Mouse (Mus musculus): ENCODE measurements at regions not wholly inside any gene's neighbourhood (a gene's known extent, or its start where the extent isn't known, plus 50 kb on each side); places are given as distances from the start of the nearest gene placed in this dataset.

DNA sequence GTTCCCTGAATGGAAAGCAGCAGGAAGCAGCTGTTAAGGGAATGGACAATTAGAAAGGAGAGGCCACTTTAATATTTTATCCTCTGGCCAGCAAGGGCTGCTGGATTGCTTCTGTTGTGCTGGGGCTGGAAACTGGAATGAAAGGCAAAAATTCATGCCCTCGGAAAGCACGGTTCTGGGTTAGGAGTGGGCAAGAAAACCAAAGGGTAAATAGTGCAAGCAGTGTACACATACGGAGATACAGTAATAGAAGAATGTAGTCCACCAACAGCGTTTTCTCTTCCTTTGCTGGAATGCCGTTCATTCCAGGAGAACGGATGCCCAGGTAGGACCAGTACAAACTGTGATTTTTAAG is 50.8 kb upstream of the Zfr start:
- 63% methylated on average over 6 of the region's 6 CpGs for WGBS
- ATAC-seq (replicated peaks), result no peak
- peaks cover 8% of the 10 kb centered on the region; the same call in 1 of the 2 replicates for H3K4me1 ChIP-seq
- peak overlapping the region; percentile 60 for H3K27ac ChIP-seq (replicated peaks)
- H3K4me3 ChIP-seq, result no peak overlapping the region
- H3K4me2 ChIP-seq (replicated peaks), result no peak overlapping the region
- H3K9me3 ChIP-seq, result no peaks in the 10 kb centered on the region
- no peaks in the 10 kb centered on the region for H3K27me3 ChIP-seq
- H3K36me3 ChIP-seq, result no peaks in the 10 kb centered on the region
- H3K9ac ChIP-seq (replicated peaks), result no peak overlapping the region

- Histone ChIP-seq H3K27ac (replicated peaks) (peak overlapping the region; percentile 60), H3K27me3 (no peaks in the 10 kb centered on the region), H3K4me2 (replicated peaks) (no peak overlapping the region), H3K4me3 (no peak overlapping the region), H3K9ac (replicated peaks) (no peak overlapping the region), H3K9me3 (no peaks in the 10 kb centered on the region), H3K4me1 (peaks cover 8% of the 10 kb centered on the region; the same call in 1 of the 2 replicates), H3K36me3 (no peaks in the 10 kb centered on the region)
- 33% methylated on average over 14 of the region's 14 CpGs for WGBS
- peak; percentile 83 for ATAC-seq (replicated peaks)
These were observed 51.3 kb upstream of the Zfr start for GRCm38 (mm10) chr15:12066176-12066856.

DNA sequence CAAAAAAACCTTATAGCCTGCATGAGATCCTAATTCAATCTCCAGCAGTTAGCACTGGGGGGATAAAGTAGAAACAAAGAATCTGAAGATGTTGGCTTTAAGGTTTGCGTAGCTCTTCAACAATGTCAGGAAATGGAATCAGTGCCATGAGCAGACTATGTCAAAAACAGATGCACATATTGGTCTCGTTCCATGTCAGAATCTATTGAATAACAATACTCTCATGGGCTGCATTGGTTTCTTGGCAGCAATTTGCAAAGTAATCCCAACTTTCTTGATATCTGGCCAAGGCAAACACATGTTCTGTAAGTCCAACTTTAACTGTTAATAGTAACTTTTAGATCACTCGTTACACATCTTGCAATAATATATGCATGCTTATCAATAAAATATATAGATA is 58.1 kb upstream of the Sub1 start:
- H3K27ac ChIP-seq (replicated peaks), result no peak overlapping the region
- H3K9ac ChIP-seq (replicated peaks), result no peak overlapping the region
- H3K4me2 ChIP-seq (replicated peaks), result no peak overlapping the region
- no peaks in the 10 kb centered on the region for H3K36me3 ChIP-seq
- no peaks in the 10 kb centered on the region for H3K4me1 ChIP-seq
- WGBS, result 84% methylated on average over 3 of the region's 3 CpGs
- no peak overlapping the region for H3K4me3 ChIP-seq
- H3K27me3 ChIP-seq, result no peaks in the 10 kb centered on the region
- ATAC-seq (replicated peaks), result no peak
- no peaks in the 10 kb centered on the region for H3K9me3 ChIP-seq

DNA sequence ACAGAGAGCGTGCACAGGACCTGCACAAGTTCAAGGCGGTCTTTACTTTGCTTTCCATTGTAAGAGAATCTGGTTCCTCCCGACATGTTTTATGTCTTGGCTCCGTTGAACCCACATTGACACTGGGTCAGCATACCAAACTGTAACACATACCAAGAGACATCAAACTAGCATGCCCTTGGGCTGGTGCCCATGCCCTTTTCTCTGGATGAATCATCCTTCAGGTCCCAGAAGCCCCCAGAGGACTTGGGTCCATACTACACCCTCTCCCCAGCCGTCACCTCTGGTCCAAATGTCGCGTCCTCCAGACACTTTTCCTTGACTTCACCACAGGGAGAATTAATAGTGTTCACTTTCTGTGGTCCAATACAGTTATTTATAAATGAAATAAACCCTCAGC is 56.8 kb upstream of the Sub1 start:
- Histone ChIP-seq H3K27me3 (no peaks in the 10 kb centered on the region), H3K4me2 (replicated peaks) (no peak overlapping the region), H3K9me3 (no peaks in the 10 kb centered on the region), H3K27ac (replicated peaks) (no peak overlapping the region), H3K4me3 (no peak overlapping the region), H3K4me1 (no peaks in the 10 kb centered on the region), H3K9ac (replicated peaks) (no peak overlapping the region), H3K36me3 (no peaks in the 10 kb centered on the region)
- WGBS, result 92% methylated on average over 7 of the region's 7 CpGs
- no peak for ATAC-seq (replicated peaks)

DNA sequence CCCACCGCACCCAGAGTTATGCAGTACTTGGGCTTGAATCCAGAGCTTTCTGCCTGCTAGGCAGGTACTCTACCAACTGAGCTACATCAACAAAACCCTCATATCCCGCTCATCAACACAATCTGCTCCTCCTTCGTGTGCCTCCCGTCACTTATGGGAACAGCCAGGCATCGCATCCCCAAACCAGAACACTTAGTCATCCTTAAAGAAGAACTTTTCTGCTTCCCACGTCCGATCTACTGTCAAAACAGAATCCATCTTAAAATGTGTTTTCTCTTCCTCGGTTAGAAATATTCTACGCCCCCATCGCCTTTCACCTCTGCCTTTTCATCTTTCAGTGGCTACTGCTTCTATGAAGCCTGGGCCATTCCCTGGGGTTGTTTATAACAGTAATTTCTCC is 52.2 kb upstream of the Sub1 start:
- ATAC-seq (replicated peaks), result no peak
- no peak overlapping the region for H3K4me3 ChIP-seq
- H3K27ac ChIP-seq (replicated peaks), result no peak overlapping the region
- no peak overlapping the region for H3K9ac ChIP-seq (replicated peaks)
- no peaks in the 10 kb centered on the region for H3K27me3 ChIP-seq
- WGBS, result 91% methylated on average over 10 of the region's 10 CpGs
- H3K9me3 ChIP-seq, result no peaks in the 10 kb centered on the region
- no peaks in the 10 kb centered on the region for H3K36me3 ChIP-seq
- H3K4me2 ChIP-seq (replicated peaks), result no peak overlapping the region
- no peaks in the 10 kb centered on the region for H3K4me1 ChIP-seq

DNA sequence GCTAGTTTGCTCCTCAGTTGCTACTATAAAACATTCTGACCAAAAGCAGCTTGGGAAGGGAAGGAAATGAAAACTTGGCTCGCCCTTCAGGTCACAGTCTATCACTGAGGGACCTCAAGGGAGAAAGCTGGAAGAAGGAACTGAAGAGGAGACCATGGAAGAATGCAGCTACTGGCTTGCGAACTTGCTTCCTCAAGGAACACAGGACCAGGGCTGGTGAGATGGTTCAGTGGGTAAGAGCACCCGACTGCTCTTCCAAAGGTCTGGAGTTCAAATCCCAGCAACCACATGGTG is 51.4 kb upstream of the Sub1 start:
- Histone ChIP-seq H3K9ac (replicated peaks) (no peak overlapping the region), H3K27ac (replicated peaks) (no peak overlapping the region), H3K4me1 (no peaks in the 10 kb centered on the region), H3K36me3 (no peaks in the 10 kb centered on the region), H3K27me3 (no peaks in the 10 kb centered on the region), H3K4me2 (replicated peaks) (no peak overlapping the region), H3K9me3 (no peaks in the 10 kb centered on the region), H3K4me3 (no peak overlapping the region)
- 87% methylated on average over 3 of the region's 3 CpGs for WGBS
- ATAC-seq (replicated peaks), result no peak

- Histone ChIP-seq H3K36me3 (no peaks in the 10 kb centered on the region), H3K27ac (replicated peaks) (no peak overlapping the region), H3K4me2 (replicated peaks) (no peak overlapping the region), H3K9me3 (no peaks in the 10 kb centered on the region), H3K4me1 (no peaks in the 10 kb centered on the region), H3K27me3 (no peaks in the 10 kb centered on the region), H3K9ac (replicated peaks) (no peak overlapping the region), H3K4me3 (no peak overlapping the region)
- 88% methylated on average over 18 of the region's 18 CpGs for WGBS
- ATAC-seq (replicated peaks), result peak; percentile 61; the same call in 1 of the 2 replicates
These were observed 50.8 kb upstream of the Sub1 start for GRCm38 (mm10) chr15:12047349-12048213.

Measured in forebrain, embryonic 15.5 days (tissue).